Mouse (Mus musculus): ENCODE results near the gene Pdlim3. TPM values are rescaled to one million over a fixed set of nuclear protein-coding genes. Genes with fewer than 3 reads are reported as not detected.

Gene Pdlim3
- total RNA-seq, 2 experiments from 2014 or later: 0.73 to 0.98 TPM

- DNase-seq (ENCODE audit: extremely low spot score in 1 of 2, low spot score in 1 of 2): no peak
These were observed 18.4 kb downstream of the Pdlim3 start for GRCm38 (mm10) chr8:45903659-45904058.

- no peak for DNase-seq (ENCODE audit: extremely low spot score in 1 of 2, low spot score in 1 of 2)
These were observed 20.5 kb downstream of the Pdlim3 start for GRCm38 (mm10) chr8:45905591-45906250.

GRCm38 (mm10) chr8:45906251-45906619 lies 21.0 kb downstream of the Pdlim3 start:
- no peak for DNase-seq (ENCODE audit: extremely low spot score in 1 of 2, low spot score in 1 of 2)

GRCm38 (mm10) chr8:45913707-45914106 lies 28.4 kb downstream of the Pdlim3 start:
- no peak for DNase-seq (ENCODE audit: extremely low spot score in 1 of 2, low spot score in 1 of 2)

- no peak for DNase-seq (ENCODE audit: extremely low spot score in 1 of 2, low spot score in 1 of 2)
These were observed 31.2 kb downstream of the Pdlim3 start for GRCm38 (mm10) chr8:45916496-45916895.

- DNase-seq (ENCODE audit: extremely low spot score in 1 of 2, low spot score in 1 of 2): no peak
These were observed 31.9 kb downstream of the Pdlim3 start for GRCm38 (mm10) chr8:45917040-45917679.

- no peak for DNase-seq (ENCODE audit: extremely low spot score in 1 of 2, low spot score in 1 of 2)
These were observed 33.6 kb downstream of the Pdlim3 start for GRCm38 (mm10) chr8:45918891-45919290.

- no peak for DNase-seq (ENCODE audit: extremely low spot score in 1 of 2, low spot score in 1 of 2)
These were observed 35.1 kb downstream of the Pdlim3 start for GRCm38 (mm10) chr8:45920392-45920791.

DNA sequence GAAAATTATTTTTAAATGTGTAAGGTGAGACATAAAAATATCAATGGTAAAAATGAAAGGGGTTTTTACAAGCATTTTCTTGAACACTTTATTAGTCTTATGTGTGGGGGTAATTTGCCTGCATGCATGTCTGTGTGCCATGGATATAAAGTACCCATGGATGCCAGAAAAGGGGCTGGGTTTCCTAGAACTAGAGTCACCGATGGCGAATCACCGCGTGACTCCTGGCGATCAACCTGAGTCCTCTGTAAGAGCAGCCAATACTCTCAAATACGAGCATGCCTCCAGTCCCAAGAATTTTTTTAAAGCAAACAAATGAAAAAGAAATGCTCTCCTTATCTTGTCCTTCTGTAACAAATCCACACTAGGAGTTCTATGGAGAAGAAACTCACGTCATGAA lies 36.9 kb downstream of the Pdlim3 start:
- no peak for DNase-seq (ENCODE audit: extremely low spot score in 1 of 2, low spot score in 1 of 2)

- DNase-seq (ENCODE audit: extremely low spot score in 1 of 2, low spot score in 1 of 2): peak; percentile 99 to 100
These were observed 49.3 kb downstream of the Pdlim3 start, which contains the start of gene Ccdc110 for GRCm38 (mm10) chr8:45934582-45935014. Ccdc110 (plus strand) TSS chr8:45934619.

GRCm38 (mm10) chr8:45936986-45937385 lies 51.7 kb downstream of the Pdlim3 start:
- no peak for DNase-seq (ENCODE audit: extremely low spot score in 1 of 2, low spot score in 1 of 2)

DNA sequence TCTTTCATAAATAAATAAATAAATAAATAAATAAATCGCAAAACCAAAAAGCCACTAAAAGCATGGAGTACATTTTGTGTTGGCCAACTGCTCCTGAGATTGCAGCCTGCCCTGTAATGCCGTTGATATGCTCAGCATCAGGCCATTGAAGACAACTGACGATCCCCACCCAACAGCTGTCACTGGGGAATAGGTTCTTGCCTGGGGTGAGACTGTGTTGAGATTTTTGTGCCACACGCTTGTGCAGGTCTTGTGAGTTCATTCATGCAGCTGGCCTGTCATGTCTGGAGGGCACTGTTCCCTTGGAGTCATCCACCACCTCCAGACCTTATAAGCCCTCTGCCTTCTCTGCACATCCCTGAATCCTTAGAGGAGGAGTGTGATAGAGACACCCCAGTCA lies 61.0 kb downstream of the Pdlim3 start:
- no peak for DNase-seq (ENCODE audit: extremely low spot score in 1 of 2, low spot score in 1 of 2)

DNA sequence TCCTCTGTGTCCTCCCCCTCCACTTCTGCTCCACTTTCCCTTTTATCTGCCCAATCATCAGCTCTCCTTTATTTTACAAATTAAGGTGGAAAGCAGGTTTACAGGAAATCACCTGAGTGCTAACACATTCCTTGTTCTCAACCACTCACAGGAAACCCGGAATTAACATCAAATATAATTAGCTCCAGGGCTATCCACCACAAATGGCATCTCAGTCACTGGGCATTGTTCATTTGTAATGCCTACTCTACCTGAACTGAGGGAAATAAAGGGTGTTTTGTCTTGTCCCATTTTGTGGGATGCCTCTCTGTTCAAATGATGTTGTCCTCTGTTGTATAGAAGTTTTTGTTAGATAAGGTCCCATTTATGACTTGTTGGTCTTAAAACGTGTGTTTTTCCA lies 65.4 kb downstream of the Pdlim3 start:
- DNase-seq (ENCODE audit: extremely low spot score in 1 of 2, low spot score in 1 of 2): no peak

Other genes with a start within 250 kb of the Pdlim3 start
- gene Ccdc110, start 49.2 kb downstream of the Pdlim3 start, total RNA-seq (2021): under 1 TPM; 0.66 TPM
- 1 to 10 TPM; 2.1 to 3.9 TPM for gene 1700029J07Rik, start 89.8 kb downstream of the Pdlim3 start, total RNA-seq (2021)
- 10 to 100 TPM; 49.5 to 52.6 TPM for gene Ufsp2, start 90.1 kb downstream of the Pdlim3 start, total RNA-seq (2021)
- gene Lrp2bp, start 113.8 kb downstream of the Pdlim3 start, total RNA-seq (2021): under 1 TPM; 0.10 to 0.23 TPM
- 1 to 10 TPM; 8.7 to 9.5 TPM for gene Ankrd37, start 120.2 kb downstream of the Pdlim3 start, total RNA-seq (2021)